Mouse (Mus musculus) cerebellum, adult 18-20 months (tissue): ENCODE measurements around the gene Gm17606.
"Not testable (repeated sequence)": the region's sequence is repeated elsewhere in the genome, so short reads cannot be mapped to it uniquely, and the experiment has no call there.

ENCODE experiments used
- DNase-seq, 2 experiments: peaks; one replicate each; pipeline ENCODE4 v3.0.0; 2021

Gm17606 gene

GRCm38 (mm10) chr14:54640946-54641304, at the start of gene Gm17606:
Gm17606 (plus strand) TSS chr14:54640952.
- no peak for DNase-seq

GRCm38 (mm10) chr14:54591056-54591455, 49.7 kb upstream of the Gm17606 start:
- DNase-seq: no peak

- no peak for DNase-seq
These were observed 48.3 kb upstream of the Gm17606 start for GRCm38 (mm10) chr14:54592319-54592934.

GRCm38 (mm10) chr14:54594055-54594454, 46.7 kb upstream of the Gm17606 start:
- no peak for DNase-seq

- no peak for DNase-seq
These were observed 45.9 kb upstream of the Gm17606 start for GRCm38 (mm10) chr14:54594631-54595414.

GRCm38 (mm10) chr14:54597084-54597483, 43.7 kb upstream of the Gm17606 start:
- DNase-seq: no peak

GRCm38 (mm10) chr14:54601601-54602000, 39.2 kb upstream of the Gm17606 start:
- DNase-seq: no peak

- DNase-seq: peak; percentile 23 to 43
These were observed 38.1 kb upstream of the Gm17606 start for GRCm38 (mm10) chr14:54602613-54603012.

GRCm38 (mm10) chr14:54603038-54603654, 37.6 kb upstream of the Gm17606 start:
- DNase-seq: peak; percentile 95 to 98

- no peak for DNase-seq
These were observed 37.1 kb upstream of the Gm17606 start for GRCm38 (mm10) chr14:54603686-54604085.

- DNase-seq: peak; percentile 83 to 88
These were observed 34.9 kb upstream of the Gm17606 start, which contains the start of gene 4931414P19Rik for GRCm38 (mm10) chr14:54605752-54606321. 4931414P19Rik (minus strand) TSS chr14:54605993.

GRCm38 (mm10) chr14:54607226-54607625, 33.5 kb upstream of the Gm17606 start:
- no peak for DNase-seq

- DNase-seq: no peak
These were observed 31.5 kb upstream of the Gm17606 start for GRCm38 (mm10) chr14:54609245-54609644.

- no peak for DNase-seq
These were observed 30.8 kb upstream of the Gm17606 start for GRCm38 (mm10) chr14:54609962-54610361.

GRCm38 (mm10) chr14:54610648-54611047, 30.1 kb upstream of the Gm17606 start:
- DNase-seq: no peak

GRCm38 (mm10) chr14:54614130-54614529, 26.6 kb upstream of the Gm17606 start:
- DNase-seq: not testable (repeated sequence)

- no peak for DNase-seq
These were observed 24.4 kb upstream of the Gm17606 start for GRCm38 (mm10) chr14:54616226-54616825.

GRCm38 (mm10) chr14:54617152-54617896, 23.4 kb upstream of the Gm17606 start:
- no peak for DNase-seq

GRCm38 (mm10) chr14:54617897-54618365, 22.8 kb upstream of the Gm17606 start, which contains the start of gene Psmb5:
Psmb5 (minus strand) TSS chr14:54618022.
- peak; percentile 89 to 90 for DNase-seq

GRCm38 (mm10) chr14:54621133-54621532, 19.6 kb upstream of the Gm17606 start, which contains the start of gene Psmb11:
Psmb11 (plus strand) TSS chr14:54621433.
- DNase-seq: no peak

- DNase-seq: no peak
These were observed 17.4 kb upstream of the Gm17606 start for GRCm38 (mm10) chr14:54623334-54623733.

GRCm38 (mm10) chr14:54624976-54625375, 15.8 kb upstream of the Gm17606 start:
- no peak for DNase-seq
